Mouse (Mus musculus) forebrain, embryonic 11.5 days (tissue): ENCODE measurements around the gene Wdr26. TPM values are rescaled to one million over a fixed set of nuclear protein-coding genes. Genes with fewer than 3 reads are reported as not detected.

Experiments used
- polyA plus RNA-seq: library from polyadenylated mRNA; unstranded; fragments of >200 nt; fragmentation: Nextera tagmentation; extraction: Ambion mirVana; gene quantifications from 2 replicates; pipeline ENCODE4 v1.2.1, GENCODE M21; 2014

Wdr26 gene
- polyA plus RNA-seq, 1 experiment from 2014 or later, result 34.1 TPM

Other genes starting within 250 kb of the Wdr26 start
- gene Ephx1, start 191.1 kb downstream of the Wdr26 start, polyA plus RNA-seq, result 0.65 and 1.1 TPM in 2 replicates
- gene 9130409I23Rik, start 160.8 kb downstream of the Wdr26 start, polyA plus RNA-seq, result 0.09 TPM in 1 of 2 replicates, not detected in the other
- gene Nvl, start 67.8 kb downstream of the Wdr26 start, polyA plus RNA-seq, result 41.9 and 48.5 TPM in 2 replicates
- 89.9 and 96.5 TPM in 2 replicates for gene Cnih4, start 67.3 kb downstream of the Wdr26 start, polyA plus RNA-seq
- gene Cnih3, start 140.6 kb upstream of the Wdr26 start, polyA plus RNA-seq, result 1.9 and 3.5 TPM in 2 replicates